Mouse (Mus musculus): ENCODE results near the gene Kcnh6.
"Not testable (repeated sequence)": the region's sequence is repeated elsewhere in the genome, so short reads cannot be mapped to it uniquely, and the experiment has no call there.

Gene Kcnh6

DNA sequence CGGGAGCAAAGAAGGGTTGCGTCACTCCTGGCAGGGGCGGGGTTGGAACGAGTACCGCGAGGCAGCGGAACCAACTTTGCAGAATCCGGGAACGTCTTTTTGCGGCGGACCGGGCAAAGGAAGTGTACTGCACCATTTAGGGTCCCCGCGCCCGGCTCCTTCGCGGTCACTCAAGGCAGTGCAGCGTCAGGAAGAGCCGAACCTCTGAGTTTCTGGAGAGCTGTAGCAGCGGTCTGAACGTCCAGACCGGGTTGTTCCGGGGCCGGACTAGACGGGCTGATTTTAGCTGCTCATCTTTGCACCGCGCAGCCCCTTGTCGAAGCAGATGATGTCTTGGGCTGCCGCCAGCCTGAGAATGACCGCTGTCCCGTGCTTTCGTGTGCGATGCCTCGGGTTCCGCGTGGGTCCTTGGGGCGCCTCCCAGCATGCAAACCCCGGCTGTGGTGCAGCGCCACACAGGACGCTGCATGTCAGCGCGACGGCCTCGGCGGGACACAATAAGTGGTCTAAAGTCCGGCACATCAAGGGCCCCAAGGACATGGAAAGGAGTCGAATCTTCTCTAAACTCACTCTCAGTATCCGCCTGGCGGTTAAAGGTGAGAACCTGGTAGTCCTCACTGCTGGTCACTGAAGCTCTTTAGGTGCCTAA lies 58.1 kb downstream of the Kcnh6 start, which contains the start of gene Taco1:
Taco1 (plus strand) TSS at position 139 of the 649 bp plus-strand sequence.
- DNase-seq: peak; percentile 90

DNA sequence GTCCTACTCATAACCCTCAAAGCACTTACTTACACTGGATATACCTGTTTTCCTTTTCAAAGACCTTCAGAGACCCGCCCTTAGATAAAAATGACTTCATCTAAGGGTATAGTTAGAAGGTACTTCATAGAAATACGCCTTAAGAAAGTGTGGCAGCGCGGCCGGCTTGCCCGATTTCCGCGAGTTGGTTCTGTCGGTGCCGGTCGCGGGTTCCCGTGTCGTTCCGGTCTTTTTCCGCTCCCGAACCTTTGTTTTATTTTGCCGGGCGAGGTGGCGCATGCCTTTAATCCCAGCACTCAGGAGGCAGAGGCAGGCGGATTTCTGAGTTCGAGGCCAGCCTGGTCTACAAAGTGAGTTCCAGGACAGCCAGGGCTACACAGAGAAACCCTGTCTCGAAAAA lies 58.7 kb downstream of the Kcnh6 start:
- not testable (repeated sequence) for DNase-seq

DNA sequence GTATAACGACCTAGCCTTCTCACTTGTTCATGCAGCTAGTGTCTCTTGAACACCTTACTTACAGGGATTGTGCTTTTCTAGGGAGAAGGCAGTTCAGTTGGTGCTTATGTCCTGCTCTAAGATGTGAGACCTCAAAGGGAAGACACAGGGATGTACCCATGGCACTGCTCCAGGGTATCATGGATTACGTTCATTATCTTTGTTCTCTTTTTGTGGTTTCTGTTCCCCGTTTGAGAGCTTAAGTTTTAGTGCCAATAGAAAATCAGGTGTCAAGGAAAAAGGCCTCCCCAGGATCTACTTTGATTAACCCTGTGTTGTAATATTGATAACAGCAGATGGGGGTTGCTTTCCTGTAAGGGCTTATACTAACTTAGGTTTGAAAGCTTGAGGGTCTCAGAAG lies 65.8 kb downstream of the Kcnh6 start:
- no peak for DNase-seq

DNA sequence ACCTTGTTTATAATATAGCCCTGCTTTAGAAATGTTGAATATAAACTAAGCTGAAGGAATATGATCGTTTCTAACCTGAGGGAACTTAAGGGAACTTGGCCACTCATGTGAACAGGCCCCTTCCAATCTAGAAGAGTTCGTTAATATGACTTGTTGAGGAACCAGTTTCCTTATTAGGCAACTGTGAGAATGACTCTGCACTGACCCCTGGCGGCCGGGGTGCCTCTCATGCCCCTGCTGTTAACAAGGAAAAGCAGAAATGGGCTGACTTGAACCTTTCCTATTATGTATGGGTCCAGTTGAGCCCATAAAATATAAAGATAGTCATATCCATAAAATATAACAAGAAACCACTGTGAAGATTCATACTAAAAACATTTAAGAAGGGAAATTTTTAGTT lies 68.4 kb downstream of the Kcnh6 start:
- peak; percentile 78 for DNase-seq

Data from thymus, postnatal 25 days (tissue).